In the genomic region with DNA sequence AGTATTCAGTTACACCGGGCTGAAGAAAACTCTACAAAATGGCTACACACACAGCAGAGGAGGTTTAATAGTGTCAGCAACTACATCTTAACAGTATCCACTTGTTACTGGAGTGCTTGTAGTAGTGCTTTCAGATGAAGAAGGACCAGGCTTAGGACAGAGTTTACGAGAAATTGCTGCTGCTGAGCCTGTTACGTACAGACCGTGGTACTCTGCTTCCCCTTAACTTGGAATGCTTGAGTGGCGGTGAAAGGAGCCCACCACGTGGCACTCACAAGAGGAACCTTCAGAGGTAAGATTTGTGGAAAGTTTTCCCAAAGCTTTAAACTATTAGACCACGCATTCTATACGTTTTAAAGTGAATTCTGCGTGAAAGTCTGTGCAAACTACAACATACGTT, we compare ENCODE assay signal across 7 mouse cellular contexts. TPM values are rescaled to one million over a fixed set of nuclear protein-coding genes. Genes with fewer than 3 reads are reported as not detected.
DNase-seq lines count a peak whose midpoint lies in the region; ATAC-seq and TF ChIP-seq lines count a peak whose summit lies in the region.
"Not testable (repeated sequence)": the region's sequence is repeated elsewhere in the genome, so short reads cannot be mapped to it uniquely, and the experiment has no call there.
"Had no signal": no experiment of that assay in that cellular context is flagged by ENCODE, and none has a peak within 500 bp of the region (broad histone marks: within the 10 kb centered on the region; RNA-seq: fewer than 3 reads in every experiment).

No protein-coding gene starts in this region.

- H3K27me3 ChIP-seq in heart, embryonic 10.5 days (ENCODE audit: insufficient read depth, poor library complexity, severe bottlenecking); heart, embryonic 12.5 days (replicated peaks); heart, embryonic 14.5 days (ENCODE audit: control insufficient read depth, insufficient read depth, low read length); heart, embryonic 16.5 days (ENCODE audit: control insufficient read depth, insufficient read depth, low read length); limb, embryonic 13.5 days; lung, postnatal 0 days (replicated peaks; ENCODE audit: insufficient read depth, low read length): not testable (repeated sequence)

- DNase-seq in heart, embryonic 10.5 days (ENCODE audit: low spot score), result peak; percentile 72
- DNase-seq in lung, postnatal 0 days (ENCODE audit: low spot score), result peak; percentile 12

- H3K4me1 ChIP-seq in heart, embryonic 10.5 days, result peaks cover 18% of the 10 kb centered on the region
- peaks cover 23% of the 10 kb centered on the region for H3K4me1 ChIP-seq in heart, embryonic 12.5 days (replicated peaks)
- peaks cover 12 to 14% of the 10 kb centered on the region in 2 experiments for H3K4me1 ChIP-seq in heart, embryonic 14.5 days (ENCODE audit: control insufficient read depth in 2 of 2, insufficient read depth in 2 of 2, low read length in 2 of 2)
- not testable (repeated sequence) for H3K4me1 ChIP-seq in heart, embryonic 16.5 days (ENCODE audit: control insufficient read depth, insufficient read depth, low read length); limb, embryonic 13.5 days; lung, postnatal 0 days (ENCODE audit: insufficient read depth, low read depth, low read length)

- WGBS in heart, embryonic 10.5 days, result 60% methylated on average over 10 of the region's 10 CpGs
- WGBS in heart, embryonic 12.5 days, result 53% methylated on average over 10 of the region's 10 CpGs
- 49% methylated on average over 10 of the region's 10 CpGs for WGBS in heart, embryonic 14.5 days
- 52% methylated on average over 10 of the region's 10 CpGs for WGBS in heart, embryonic 16.5 days
- WGBS in limb, embryonic 13.5 days, result 73% methylated on average over 10 of the region's 10 CpGs
- 82% methylated on average over 10 of the region's 10 CpGs for WGBS in lung, postnatal 0 days

- not testable (repeated sequence) for TF ChIP-seq EP300 in lung, postnatal 0 days (IDR thresholded peaks at IDR 0.05)

- H3K4me2 ChIP-seq in heart, embryonic 12.5 days, result peak overlapping the region; percentile 32
- H3K4me2 ChIP-seq in heart, embryonic 14.5 days (ENCODE audit: low read length), result peak overlapping the region; percentile 32
- H3K4me2 ChIP-seq in heart, embryonic 16.5 days (ENCODE audit: low read depth, low read length), result peak overlapping the region; percentile 47
- H3K4me2 ChIP-seq in limb, embryonic 13.5 days (replicated peaks); lung, postnatal 0 days (replicated peaks; ENCODE audit: low read depth, low read length): not testable (repeated sequence)

- not testable (repeated sequence) for H3K4me3 ChIP-seq in heart, embryonic 10.5 days; heart, embryonic 12.5 days; heart, embryonic 14.5 days (ENCODE audit: control insufficient read depth in 1 of 2, insufficient read depth in 1 of 2, low read depth in 1 of 2, low read length in 2 of 2); limb, embryonic 13.5 days; lung, postnatal 0 days (ENCODE audit: low read depth, low read length)
- H3K4me3 ChIP-seq in heart, embryonic 16.5 days (ENCODE audit: low read length), result 0 out of 2 replicates have a peak overlapping the region, but pooled peaks have one; percentile 8

- not testable (repeated sequence) for H3K9me3 ChIP-seq in heart, embryonic 10.5 days; heart, embryonic 12.5 days (replicated peaks); heart, embryonic 14.5 days (ENCODE audit: control insufficient read depth, low read length); heart, embryonic 16.5 days (replicated peaks; ENCODE audit: control insufficient read depth, low read length); limb, embryonic 13.5 days; lung, postnatal 0 days (ENCODE audit: low read length)

- peaks cover 12% of the 10 kb centered on the region; the same call in 1 of the 2 replicates for H3K36me3 ChIP-seq in heart, embryonic 10.5 days
- H3K36me3 ChIP-seq in heart, embryonic 12.5 days, result peaks cover 13% of the 10 kb centered on the region
- not testable (repeated sequence) for H3K36me3 ChIP-seq in heart, embryonic 14.5 days (ENCODE audit: control insufficient read depth, insufficient read depth, low read length); heart, embryonic 16.5 days (ENCODE audit: control insufficient read depth, insufficient read depth); lung, postnatal 0 days (ENCODE audit: insufficient read depth, low read length)
- H3K36me3 ChIP-seq in limb, embryonic 13.5 days, result peaks cover 15% of the 10 kb centered on the region

- peak; percentile 40; the same call in 1 of the 2 replicates for ATAC-seq in heart, embryonic 12.5 days (ENCODE audit: insufficient number of reproducible peaks, low FRiP score)
- ATAC-seq in heart, embryonic 14.5 days (ENCODE audit: insufficient number of reproducible peaks, insufficient read depth, low FRiP score, low read depth), result peak; percentile 18; the same call in 1 of the 2 replicates
- peak; percentile 50; the same call in 1 of the 2 replicates for ATAC-seq in heart, embryonic 16.5 days (replicated peaks; ENCODE audit: extremely low read depth, insufficient read depth, low FRiP score)
- ATAC-seq in limb, embryonic 13.5 days (ENCODE audit: low FRiP score, low read depth), result peak; percentile 72; the same call in 1 of the 2 replicates
- peak; percentile 54 for ATAC-seq in lung, postnatal 0 days

- 0 out of 2 replicates have a peak overlapping the region, but pooled peaks have one; percentile 36 for H3K27ac ChIP-seq in heart, embryonic 10.5 days
- peak overlapping the region; percentile 85 for H3K27ac ChIP-seq in heart, embryonic 12.5 days (ENCODE audit: poor library complexity, severe bottlenecking)
- peak overlapping the region; percentile 84 to 88 for H3K27ac ChIP-seq in heart, embryonic 14.5 days (replicated peaks in 1 of 2; ENCODE audit: control insufficient read depth in 1 of 2, insufficient read depth in 1 of 2, low read depth in 2 of 2, low read length in 2 of 2)
- peak overlapping the region; percentile 80 for H3K27ac ChIP-seq in heart, embryonic 16.5 days (ENCODE audit: low read length)
- not testable (repeated sequence) for H3K27ac ChIP-seq in limb, embryonic 13.5 days; lung, postnatal 0 days (ENCODE audit: low read length)

- not testable (repeated sequence) for TF ChIP-seq CTCF in lung, postnatal 0 days (IDR thresholded peaks at IDR 0.05)

- H3K9ac ChIP-seq in heart, embryonic 12.5 days; heart, embryonic 14.5 days (ENCODE audit: low read length); heart, embryonic 16.5 days (ENCODE audit: low read length); limb, embryonic 13.5 days; lung, postnatal 0 days (replicated peaks; ENCODE audit: low read depth): not testable (repeated sequence)

RNA-seq across cellular contexts. Expression of gene Ero1lb, which starts 49.3 kb away (rescaled TPM):
- 5.6 and 6.5 TPM in 2 replicates for polyA plus RNA-seq in heart, embryonic 10.5 days (2016; fragmentation: Nextera tagmentation; extraction: Ambion mirVana)
- polyA plus RNA-seq in heart, embryonic 12.5 days (2016; fragmentation: Nextera tagmentation; extraction: Ambion mirVana), result 7.8 and 7.9 TPM in 2 replicates
- polyA plus RNA-seq in heart, embryonic 14.5 days (2014; fragmentation: Nextera tagmentation; extraction: Ambion mirVana), result 6.9 and 7.7 TPM in 2 replicates
- polyA plus RNA-seq in heart, embryonic 16.5 days (2015; fragmentation: Nextera tagmentation; extraction: Ambion mirVana), result 5.8 and 6.1 TPM in 2 replicates
- 5.5 and 5.7 TPM in 2 replicates for polyA plus RNA-seq in limb, embryonic 13.5 days (2015; fragmentation: Nextera tagmentation; extraction: Ambion mirVana)
- polyA plus RNA-seq in lung, postnatal 0 days (2015; fragmentation: Nextera tagmentation; extraction: Ambion mirVana), result 7.9 and 9.2 TPM in 2 replicates
- polyA plus RNA-seq: erythroblast, embryonic 14.5 days had no signal

Comparison
In these comparisons a context has a peak if more than half of its experiments do, and no peak if none do; other contexts are left out.
1. ATAC-seq: peak in every context shown above with its lines; median percentile 72 in limb, embryonic 13.5 days; 54 in lung, postnatal 0 days; 50 in heart, embryonic 16.5 days; 40 in heart, embryonic 12.5 days; 18 in heart, embryonic 14.5 days.